Mouse (Mus musculus) embryo, embryonic 9.5 days (tissue): Measurements from ENCODE around the gene Ugt2b38.
"Not testable (repeated sequence)": the region's sequence is repeated elsewhere in the genome, so short reads cannot be mapped to it uniquely, and the experiment has no call there.

Experiments used
- DNase-seq: peaks from one replicate; pipeline ENCODE4 v3.0.0-alpha.2; 2017; ENCODE audit errors: extremely low spot score

Ugt2b38 gene

DNA sequence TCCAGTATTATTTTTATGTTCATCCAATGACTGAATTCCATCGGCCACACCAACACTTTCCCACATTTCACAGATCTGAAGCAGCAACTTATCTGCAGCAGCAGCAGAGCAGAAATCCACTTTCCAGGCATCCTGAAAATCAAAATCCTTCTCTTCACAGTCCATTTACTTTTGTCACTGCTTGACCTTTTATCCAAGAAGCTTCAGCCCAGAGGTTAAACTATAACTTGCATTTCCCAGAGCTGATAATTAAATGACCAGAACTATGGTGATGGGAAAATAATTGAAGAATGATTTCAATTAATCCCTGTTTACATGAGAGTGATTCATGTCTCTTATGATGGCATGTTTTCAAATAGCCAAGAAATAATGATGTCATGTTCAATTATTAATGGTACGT is at the start of gene Ugt2b38:
Ugt2b38 (minus strand) TSS at position 163 of the 400 bp plus-strand sequence.
- DNase-seq = not testable (repeated sequence)

DNA sequence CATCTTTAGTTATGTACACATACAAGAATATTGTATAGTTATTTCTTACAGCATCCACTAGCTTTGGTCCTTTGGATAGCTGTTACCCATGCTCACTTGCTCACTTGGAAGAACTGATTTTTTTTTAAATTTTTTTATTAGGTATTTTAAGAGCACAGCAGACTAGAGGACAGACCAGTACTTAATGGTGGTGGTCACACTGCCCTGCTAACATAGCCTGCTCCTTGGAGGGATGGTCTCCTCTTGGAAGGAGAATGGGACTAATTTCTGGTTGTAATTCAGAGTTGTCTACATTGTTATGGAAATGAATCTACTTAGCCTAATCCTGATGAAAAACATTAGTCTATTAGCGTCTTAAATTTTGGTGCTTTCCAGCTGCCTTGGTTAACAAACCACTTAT is 34.8 kb upstream of the Ugt2b38 start:
- no peak for DNase-seq

DNA sequence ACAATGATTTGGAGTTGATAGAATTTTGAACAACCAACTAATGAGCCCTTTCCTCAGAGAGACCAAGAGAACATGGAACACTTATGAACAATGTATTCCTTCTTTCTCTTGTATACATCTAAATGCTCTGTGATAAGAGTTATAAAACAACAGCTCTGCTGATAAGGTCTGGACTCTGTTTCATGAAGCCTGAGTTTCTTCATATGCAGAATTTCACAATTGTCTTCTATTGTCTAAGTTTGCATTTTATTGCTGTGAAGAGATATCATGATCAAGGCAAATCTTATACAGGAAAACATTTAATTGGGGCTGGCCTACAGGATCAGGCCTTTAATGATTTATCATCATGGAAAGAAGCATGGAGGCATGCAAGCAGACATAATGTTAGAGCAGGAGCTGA is 33.7 kb upstream of the Ugt2b38 start:
- no peak for DNase-seq

DNA sequence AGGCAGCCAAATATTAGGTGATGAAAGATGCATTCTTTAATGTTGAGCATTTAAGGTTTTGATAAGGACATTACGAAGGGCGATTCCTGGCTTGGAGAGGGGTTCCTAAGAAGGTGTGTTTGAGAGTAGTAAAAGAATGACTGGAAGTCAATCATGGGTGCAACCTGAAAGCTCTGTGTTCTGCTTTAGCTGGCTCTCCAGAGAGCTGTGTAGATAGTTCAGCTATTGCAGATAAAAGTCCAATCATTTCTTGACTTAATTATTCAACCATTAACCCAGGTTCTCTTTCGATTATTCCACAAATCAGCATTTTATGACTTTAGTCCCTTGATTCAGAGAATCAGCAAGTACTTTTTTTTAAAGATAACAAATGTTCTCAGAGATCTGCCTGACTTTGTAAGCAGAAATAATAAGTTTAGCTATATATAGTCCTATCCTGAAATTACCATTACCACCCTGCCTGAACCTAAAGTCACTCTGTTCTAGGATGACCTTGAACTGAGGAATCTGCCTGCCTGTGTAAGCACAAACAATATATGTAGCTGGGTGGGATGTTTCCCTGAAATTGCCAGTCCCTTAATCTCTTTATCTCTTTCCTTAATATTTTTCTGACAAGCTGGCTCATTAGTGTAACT is 32.3 kb upstream of the Ugt2b38 start:
- DNase-seq = no peak

DNA sequence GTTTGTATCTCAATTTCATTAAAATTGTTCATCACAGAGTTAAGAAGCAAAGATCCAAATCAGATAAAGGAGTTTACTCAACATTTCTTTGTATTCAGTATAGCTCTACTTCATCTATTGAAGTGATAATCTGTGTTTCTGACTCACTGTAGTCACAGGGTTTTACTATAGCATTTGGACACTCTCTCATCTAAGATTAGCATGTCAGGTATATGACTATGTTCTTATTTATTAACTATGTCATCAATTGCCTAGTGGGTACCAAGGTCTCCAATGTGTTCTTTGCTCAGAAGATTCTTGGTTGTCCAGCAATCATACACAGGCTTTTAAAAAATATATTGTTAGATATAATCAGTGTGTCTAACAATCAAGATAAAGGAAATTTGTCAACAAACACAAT is 31.5 kb upstream of the Ugt2b38 start:
- DNase-seq = no peak

DNA sequence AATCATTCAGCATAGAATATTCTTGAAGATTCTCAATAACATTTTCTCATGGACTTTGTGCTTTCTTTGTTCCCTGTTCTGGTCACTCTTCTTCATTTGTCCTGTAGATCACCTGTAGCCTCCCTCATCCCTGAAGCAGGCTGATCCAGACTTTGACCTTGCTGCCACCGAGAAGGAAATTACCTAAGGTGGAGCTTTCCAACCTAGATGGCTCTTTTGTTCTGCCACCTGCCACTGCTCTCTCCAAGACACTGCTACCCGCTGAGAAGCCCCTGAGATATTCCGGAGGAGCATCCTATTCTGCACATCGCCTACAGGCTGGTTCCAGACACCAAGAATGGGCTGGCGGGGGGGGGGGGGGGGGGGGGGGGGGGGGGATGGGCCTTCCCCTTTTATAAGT is 28.5 kb upstream of the Ugt2b38 start:
- DNase-seq = not testable (repeated sequence)

DNA sequence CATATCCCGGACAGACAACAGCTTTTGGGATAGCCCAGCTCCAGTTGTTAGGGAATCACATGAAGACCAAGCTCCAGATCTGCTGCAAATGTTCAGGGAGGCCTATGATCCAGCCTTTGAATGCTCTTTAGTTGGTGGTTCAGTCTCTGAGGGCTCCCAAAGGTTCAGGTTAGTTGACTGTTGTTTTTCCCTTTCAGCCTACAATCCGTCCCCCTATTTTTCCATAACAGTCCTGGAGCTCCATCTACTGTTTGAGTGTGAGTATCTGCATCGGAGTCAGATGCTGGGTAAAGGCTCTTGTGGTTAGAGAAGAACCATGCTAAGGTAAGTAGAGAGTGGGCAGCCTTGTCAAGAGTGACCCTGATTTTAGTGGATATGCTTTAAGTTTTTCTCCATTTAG is 12.3 kb upstream of the Ugt2b38 start:
- DNase-seq = peak; percentile 31

DNA sequence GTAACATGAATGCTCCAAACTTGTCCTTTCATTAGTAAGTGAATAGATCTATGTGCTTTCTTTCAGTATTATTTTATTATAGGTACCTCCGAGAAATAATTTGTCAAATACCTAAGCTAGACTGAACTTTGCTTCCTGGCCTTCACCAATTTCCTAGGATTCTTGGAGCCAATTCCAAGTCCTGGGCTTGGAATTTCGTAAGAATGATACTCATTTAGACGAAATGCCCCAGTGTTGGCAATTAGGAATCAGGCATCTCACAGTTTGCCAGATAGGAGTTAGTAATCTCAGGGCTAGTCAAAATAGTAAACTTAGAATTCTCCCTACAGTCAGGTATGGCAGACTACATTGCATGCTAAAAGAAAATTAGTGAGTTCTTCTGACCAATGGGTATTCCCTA is 1.7 kb upstream of the Ugt2b38 start:
- no peak for DNase-seq

DNA sequence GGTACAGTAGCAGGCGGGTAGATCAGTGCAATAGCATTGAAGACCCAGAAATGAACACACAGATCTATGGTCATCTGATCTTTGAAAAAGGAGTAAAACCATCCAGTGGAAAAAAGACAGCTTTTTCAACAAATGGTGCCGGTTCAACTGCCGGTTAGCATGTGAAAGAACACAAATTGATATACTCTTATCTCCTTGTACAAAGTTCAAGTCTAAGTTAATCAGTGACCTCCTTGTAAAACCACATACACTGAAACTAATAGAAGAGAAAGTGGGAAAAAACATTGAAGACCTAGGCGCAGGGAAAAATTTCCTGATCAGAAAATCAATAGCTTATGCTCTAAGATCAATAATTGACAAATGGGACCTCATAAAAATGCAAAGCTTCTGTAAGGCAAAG is 27.0 kb downstream of the Ugt2b38 start:
- no peak for DNase-seq

DNA sequence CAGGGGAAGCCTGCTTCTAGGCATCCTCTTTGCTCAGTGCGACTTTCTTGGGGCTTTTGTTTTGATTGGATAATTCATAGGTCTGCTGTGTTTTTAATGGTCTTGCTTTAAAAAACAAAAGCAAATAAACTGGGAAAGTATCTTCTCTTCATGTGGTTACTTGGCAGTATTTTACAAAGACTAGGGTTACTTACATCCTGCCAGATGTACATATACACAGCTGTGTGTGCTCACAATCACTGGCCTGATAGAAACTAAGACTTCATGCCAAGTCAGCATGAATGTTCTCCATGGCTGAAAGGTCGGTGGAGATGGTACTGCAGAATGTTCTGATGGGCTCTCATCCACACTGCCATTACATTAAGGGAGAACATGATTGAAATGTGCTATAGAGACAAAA is 33.2 kb downstream of the Ugt2b38 start:
- no peak for DNase-seq

DNA sequence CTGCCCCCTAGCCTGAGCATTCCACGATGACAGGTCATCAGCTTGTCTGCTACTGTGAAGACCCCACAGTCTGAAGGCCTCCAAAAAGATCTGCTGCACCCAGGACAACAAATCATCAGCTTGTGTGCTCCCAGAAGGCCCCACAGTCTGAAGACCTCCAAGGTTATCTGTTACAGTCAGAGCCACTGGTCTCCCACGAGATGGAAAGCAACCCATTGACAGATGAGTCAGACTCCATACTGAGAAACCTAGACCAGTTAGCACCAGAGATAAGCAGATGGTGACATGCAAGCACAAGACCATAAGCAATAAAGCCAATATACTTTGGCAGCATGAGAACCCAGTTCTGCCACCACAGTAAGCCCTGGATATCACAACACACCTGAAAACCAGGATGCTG is 43.8 kb downstream of the Ugt2b38 start:
- DNase-seq = no peak

DNA sequence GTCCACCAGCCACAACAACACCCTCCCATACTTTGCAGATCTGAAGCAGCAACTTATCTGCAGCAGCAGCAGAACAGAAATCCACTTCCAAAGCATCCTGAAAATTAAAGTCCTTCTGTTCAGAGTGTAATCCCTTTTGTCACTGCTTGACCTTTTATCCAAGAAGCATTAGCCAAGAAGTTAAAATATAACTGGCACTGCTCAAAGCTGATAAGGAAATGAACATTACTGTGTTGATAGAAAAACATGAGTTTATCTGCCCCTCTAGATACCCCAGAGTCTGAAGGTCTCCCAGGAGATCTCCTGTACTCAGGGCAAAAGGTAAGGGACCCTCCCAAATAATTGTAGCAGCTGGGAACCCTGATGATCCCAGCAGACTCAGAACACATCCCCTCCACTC is 44.2 kb downstream of the Ugt2b38 start:
- no peak for DNase-seq

DNA sequence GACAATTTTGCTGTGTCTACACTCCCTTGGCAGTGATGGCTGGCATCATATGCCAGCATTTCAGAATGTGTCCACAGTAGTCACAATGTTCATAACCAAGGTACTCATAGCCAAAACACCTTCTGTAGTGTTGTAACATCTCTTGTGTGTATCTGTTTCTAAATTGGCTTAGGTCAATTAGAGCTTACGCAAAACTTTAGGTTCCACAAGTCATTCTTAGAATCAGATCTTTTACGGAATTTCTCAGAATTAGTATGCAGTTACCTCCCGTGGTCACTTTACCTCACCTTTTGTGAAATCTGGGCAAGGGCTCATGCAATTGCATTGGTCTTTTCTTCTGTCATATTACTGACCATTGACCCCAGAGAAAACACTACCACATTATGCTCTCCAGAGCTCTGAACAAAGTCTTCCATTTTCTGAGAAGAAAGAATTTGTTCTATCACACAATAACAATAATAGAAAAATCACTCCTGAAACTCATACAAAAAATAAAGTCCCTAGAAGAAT is 48.1 kb downstream of the Ugt2b38 start:
- DNase-seq = no peak

DNA sequence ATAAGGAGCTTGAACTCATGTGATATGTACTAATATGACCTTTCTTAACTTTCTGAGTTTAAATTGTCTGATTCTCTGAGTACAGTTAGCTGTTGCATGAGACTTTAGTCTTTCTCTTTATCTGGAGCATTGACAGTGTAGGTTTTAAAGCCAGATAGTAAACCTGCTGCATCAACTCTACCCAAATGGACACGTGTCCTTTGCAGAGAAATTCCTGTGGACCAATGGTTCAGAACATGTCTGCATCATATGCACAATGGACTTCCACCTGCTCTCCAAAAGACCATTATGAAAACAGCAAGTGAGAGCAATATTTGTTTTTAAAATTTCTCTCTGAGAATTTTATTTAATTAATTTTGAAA is 50.5 kb downstream of the Ugt2b38 start:
- no peak for DNase-seq

DNA sequence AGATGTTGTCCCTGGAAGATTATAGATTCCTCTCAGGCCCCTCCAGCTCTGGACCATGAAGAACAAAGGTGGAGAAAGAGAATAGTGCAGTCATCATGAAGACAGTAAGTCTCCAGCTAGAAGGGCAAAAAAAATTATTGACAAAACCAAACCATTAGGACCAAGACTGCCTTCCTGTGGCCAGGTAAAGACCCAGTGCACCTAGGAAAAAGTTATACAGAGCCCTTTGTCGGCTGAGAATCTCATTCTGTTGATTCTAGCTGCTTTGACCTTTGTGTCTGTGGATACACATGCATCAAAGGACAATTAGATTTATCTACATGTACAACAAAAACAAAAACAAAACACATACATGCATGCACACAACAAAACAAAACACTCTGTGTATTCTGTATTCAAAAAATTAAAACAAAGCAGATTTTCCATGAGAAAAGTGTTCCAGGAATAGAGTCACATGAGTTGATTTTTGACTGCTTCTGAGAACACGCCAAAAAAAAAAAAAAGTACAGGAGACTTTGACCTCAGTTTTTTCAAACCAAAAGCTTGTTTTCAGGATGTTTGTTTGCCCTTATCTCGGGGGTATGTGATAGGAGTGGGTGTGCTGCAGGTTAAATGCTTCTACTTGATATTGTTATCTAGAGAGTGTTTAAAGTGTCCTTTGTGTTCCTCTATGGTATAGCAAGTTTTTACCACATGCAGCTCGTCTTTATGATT is 51.1 kb downstream of the Ugt2b38 start:
- not testable (repeated sequence) for DNase-seq
